Mouse (Mus musculus): ENCODE measurements around the gene Pus10. TPM values are rescaled to one million over a fixed set of nuclear protein-coding genes. Genes with fewer than 3 reads are reported as not detected.

Pus10 gene
- polyA plus RNA-seq, 1 experiment from 2014 or later = 21.5 TPM

Other genes with a start within 250 kb of the Pus10 start
- gene Ahsa2, start 167.6 kb upstream of the Pus10 start, polyA plus RNA-seq (2014; fragmentation: Nextera tagmentation; extraction: Ambion mirVana) = 74.7 and 81.8 TPM in 2 replicates
- not detected in 2 replicates for gene 1700093K21Rik, start 144.5 kb upstream of the Pus10 start, polyA plus RNA-seq (2014; fragmentation: Nextera tagmentation; extraction: Ambion mirVana)
- 32.0 and 35.5 TPM in 2 replicates for gene 0610010F05Rik, start 32.0 kb upstream of the Pus10 start, polyA plus RNA-seq (2014; fragmentation: Nextera tagmentation; extraction: Ambion mirVana)
- gene Pex13, start 285 bp downstream of the Pus10 start, polyA plus RNA-seq (2014; fragmentation: Nextera tagmentation; extraction: Ambion mirVana) = 28.8 and 35.2 TPM in 2 replicates
- gene Rel, start 105.3 kb downstream of the Pus10 start, polyA plus RNA-seq (2014; fragmentation: Nextera tagmentation; extraction: Ambion mirVana) = 2.1 and 2.2 TPM in 2 replicates
- 15.8 and 16.3 TPM in 2 replicates for gene Papolg, start 229.6 kb downstream of the Pus10 start, polyA plus RNA-seq (2014; fragmentation: Nextera tagmentation; extraction: Ambion mirVana)

All from stomach, embryonic 14.5 days (tissue).